Mouse (Mus musculus) forebrain, embryonic 14.5 days (tissue): Measurements from ENCODE around the gene Cd2bp2. TPM values are rescaled to one million over a fixed set of nuclear protein-coding genes. Genes with fewer than 3 reads are reported as not detected.

ENCODE experiments used
- ATAC-seq: fragments of 200-750 bp; cut with Nextera tagmentation; 2 replicates; pipeline ENCODE4 v1.8.0; 2017; ENCODE audit warnings: mild to moderate bottlenecking, moderate library complexity
- DNase-seq: peaks from one replicate; pipeline ENCODE4 v3.0.0-alpha.2; 2015; ENCODE audit warnings: low spot score
- H3K27ac ChIP-seq: fragments of 300-500 bp; sonication (generic); 2 replicates; pipeline ENCODE4 v1.5.1; 2014; ENCODE audit warnings: low read depth, mild to moderate bottlenecking, control low read depth, low read length, moderate library complexity
- H3K27me3 ChIP-seq: fragments of 300-500 bp; sonication (generic); replicated peaks from 2 replicates; pipeline ENCODE4 v1.6.1; 2014; ENCODE audit warnings: low read length, control low read depth, mixed read lengths; ENCODE audit not compliant: control insufficient read depth, insufficient read depth
- H3K36me3 ChIP-seq: fragments of 300-500 bp; sonication (generic); 2 replicates; pipeline ENCODE4 v1.6.1; 2014; ENCODE audit warnings: low read length, control low read depth; ENCODE audit not compliant: control insufficient read depth, insufficient read depth
- H3K4me1 ChIP-seq: fragments of 300-500 bp; sonication (generic); 2 replicates; pipeline ENCODE4 v1.6.1; 2014; ENCODE audit warnings: antibody characterized with exemption, low read length, control low read depth; ENCODE audit not compliant: control insufficient read depth, insufficient read depth
- H3K4me2 ChIP-seq: fragments of 300-500 bp; sonication (generic); 2 replicates; pipeline ENCODE4 v1.6.1; 2014; ENCODE audit warnings: mild to moderate bottlenecking, control low read depth, low read length
- H3K4me3 ChIP-seq: fragments of 300-500 bp; sonication (generic); 2 replicates; pipeline ENCODE4 v1.5.1; 2014; ENCODE audit warnings: low read depth, low read length, control low read depth
- H3K9ac ChIP-seq: fragments of 300-500 bp; sonication (generic); 2 replicates; pipeline ENCODE4 v1.6.1; 2014; ENCODE audit warnings: mild to moderate bottlenecking, low read length, control low read depth, moderate library complexity
- H3K9me3 ChIP-seq: fragments of 300-500 bp; sonication (generic); replicated peaks from 2 replicates; pipeline ENCODE4 v1.6.1; 2016; ENCODE audit warnings: low read length, control low read depth, mixed read lengths; ENCODE audit not compliant: control insufficient read depth
- WGBS: fragments of 180-500 bp; shearing (Covaris S2); extraction: QIAGEN DNeasy Blood & Tissue Kit; methylation state at CpG from one replicate; pipeline ENCODE4 v1.1.7; 2014; 5-methylcytosine and 5-hydroxymethylcytosine counted together
- polyA plus RNA-seq: library from polyadenylated mRNA; unstranded; fragments of >200 nt; fragmentation: Nextera tagmentation; extraction: Ambion mirVana; gene quantifications from 2 replicates; pipeline ENCODE4 v1.2.1, GENCODE M21; 2014

Gene Cd2bp2
- polyA plus RNA-seq, 1 experiment from 2014 or later, result 73.6 TPM

DNA sequence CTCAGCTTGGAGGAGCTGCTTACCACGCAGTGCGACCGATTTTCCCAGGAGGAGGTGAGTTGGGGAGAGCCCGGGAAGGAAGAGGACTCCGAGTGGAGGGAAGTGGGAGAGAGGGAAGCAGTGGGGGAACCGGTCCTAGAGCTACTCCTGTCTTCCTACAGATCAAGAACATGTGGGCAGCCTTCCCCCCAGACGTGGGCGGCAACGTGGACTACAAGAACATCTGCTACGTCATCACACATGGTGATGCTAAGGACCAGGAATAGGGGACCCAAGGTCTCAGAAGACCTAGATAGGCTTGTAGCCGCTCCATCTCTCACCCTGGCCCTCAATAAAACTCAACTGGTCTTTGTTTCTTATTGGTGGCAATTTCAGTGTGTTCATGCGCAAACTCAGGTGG, 18.1 kb upstream of the Cd2bp2 start:
- H3K36me3 ChIP-seq, result no peaks in the 10 kb centered on the region
- no peak overlapping the region for H3K4me2 ChIP-seq
- H3K4me3 ChIP-seq, result no peak overlapping the region
- DNase-seq (no peak), ATAC-seq (no peak)
- no peaks in the 10 kb centered on the region for H3K9me3 ChIP-seq
- no peak overlapping the region for H3K27ac ChIP-seq
- H3K4me1 ChIP-seq, result 0 out of 2 replicates have a peak, but pooled peaks cover 3% of the 10 kb centered on the region
- H3K9ac ChIP-seq, result no peak overlapping the region
- 65% methylated on average over 12 of the region's 12 CpGs for WGBS
- H3K27me3 ChIP-seq, result 0 out of 2 replicates have a peak, but pooled peaks cover 6% of the 10 kb centered on the region

DNA sequence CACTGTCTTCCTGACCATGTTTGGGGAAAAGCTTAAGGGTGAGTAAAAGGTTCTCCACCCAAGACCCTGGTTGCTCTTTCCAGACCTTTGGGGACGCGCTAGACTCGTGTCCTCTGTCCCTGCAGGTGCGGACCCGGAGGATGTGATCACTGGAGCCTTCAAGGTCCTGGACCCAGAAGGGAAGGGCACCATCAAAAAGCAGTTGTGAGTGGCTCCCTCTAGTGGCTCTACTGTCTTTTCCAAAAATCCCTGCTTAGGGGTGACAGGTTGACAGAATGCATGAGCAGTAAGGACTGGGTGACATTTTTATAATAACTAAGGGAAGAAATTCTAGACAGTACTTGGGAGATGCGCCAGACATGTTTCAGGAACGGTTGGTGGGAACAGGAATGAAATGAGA, 17.6 kb upstream of the Cd2bp2 start:
- Histone ChIP-seq H3K9ac (no peak overlapping the region), H3K9me3 (no peaks in the 10 kb centered on the region), H3K4me3 (no peak overlapping the region), H3K4me2 (no peak overlapping the region), H3K4me1 (0 out of 2 replicates have a peak, but pooled peaks cover 3% of the 10 kb centered on the region), H3K27ac (no peak overlapping the region), H3K36me3 (no peaks in the 10 kb centered on the region), H3K27me3 (0 out of 2 replicates have a peak, but pooled peaks cover 6% of the 10 kb centered on the region)
- ATAC-seq (no peak), DNase-seq (peak; percentile 42)
- 40% methylated on average over 7 of the region's 7 CpGs for WGBS

DNA sequence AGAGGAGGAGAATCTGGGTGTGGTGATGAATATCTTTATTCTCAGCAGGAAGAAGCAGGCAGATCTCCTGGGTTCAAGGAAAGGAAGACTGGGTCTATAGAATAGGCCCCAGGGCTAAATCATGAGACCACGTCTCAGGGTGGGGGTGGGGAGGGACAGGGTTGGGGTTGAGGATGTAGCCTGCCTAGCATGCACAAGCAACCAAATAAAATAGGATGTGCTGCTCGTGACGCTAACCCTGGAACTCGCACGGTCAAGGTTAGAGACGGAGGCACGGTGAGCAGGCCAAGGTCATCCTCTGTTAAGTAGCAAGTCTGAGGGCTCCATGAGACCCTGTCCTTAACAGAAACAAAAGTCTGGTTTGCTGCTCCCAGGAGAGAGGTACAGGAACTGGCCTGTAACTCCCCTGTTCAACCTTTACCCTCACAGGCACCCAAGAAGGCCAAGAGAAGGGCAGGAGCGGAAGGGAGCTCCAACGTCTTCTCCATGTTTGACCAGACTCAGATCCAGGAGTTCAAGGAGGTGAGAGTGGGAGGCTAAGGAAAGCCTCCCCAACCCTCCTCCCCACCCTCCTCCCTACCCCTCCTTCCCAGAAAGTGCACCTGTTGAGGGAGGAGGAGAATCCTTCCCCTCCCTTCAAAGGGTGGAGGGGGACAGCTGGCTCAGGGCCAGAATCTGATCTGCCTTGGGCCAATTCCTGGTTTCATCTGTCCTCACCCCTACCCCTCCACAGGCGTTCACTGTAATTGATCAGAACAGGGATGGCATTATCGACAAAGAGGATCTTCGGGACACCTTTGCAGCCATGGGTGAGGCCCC, 16.8 kb upstream of the Cd2bp2 start:
- WGBS, result 91% methylated on average over 12 of the region's 12 CpGs
- H3K4me2 ChIP-seq, result no peak overlapping the region
- no peak for ATAC-seq

DNA sequence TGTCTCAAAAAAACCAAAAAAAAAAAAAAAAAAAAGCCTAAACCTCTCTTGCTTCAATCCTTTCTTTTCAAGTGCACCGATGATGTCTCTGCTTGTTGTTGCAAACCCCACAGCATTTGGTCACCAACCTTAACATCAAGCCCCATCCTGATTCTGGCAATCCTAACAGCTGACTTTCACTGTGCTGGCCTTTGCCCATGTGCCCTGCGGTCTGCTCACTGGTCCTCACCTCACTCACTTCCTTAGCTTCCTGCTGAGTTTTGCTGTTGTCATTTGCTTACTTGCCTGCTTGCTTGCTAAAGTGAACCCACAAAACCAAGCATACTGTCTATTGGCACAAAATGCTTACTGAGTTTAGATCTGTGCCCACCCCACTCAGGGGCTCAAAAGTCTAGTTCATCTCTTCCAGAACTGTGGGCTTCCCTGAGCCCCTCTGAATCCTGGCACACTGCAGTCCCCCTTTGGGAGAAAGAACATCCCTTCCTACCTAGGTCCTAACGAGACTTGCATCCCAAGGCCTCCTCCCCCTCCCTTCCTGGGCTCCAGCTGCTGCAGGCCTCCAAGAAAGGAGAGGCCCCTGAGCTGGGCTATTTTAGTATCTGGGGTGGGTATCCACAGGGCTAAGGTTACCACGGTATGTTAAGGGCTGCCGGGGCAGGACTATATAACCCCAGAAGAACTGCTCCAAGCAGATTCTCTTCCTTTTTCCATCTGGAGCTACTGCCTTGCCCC, 15.3 kb upstream of the Cd2bp2 start:
- Histone ChIP-seq H3K4me3 (no peak overlapping the region), H3K9ac (no peak overlapping the region), H3K36me3 (no peaks in the 10 kb centered on the region), H3K4me2 (no peak overlapping the region), H3K9me3 (no peaks in the 10 kb centered on the region), H3K27me3 (0 out of 2 replicates have a peak, but pooled peaks cover 6% of the 10 kb centered on the region), H3K27ac (no peak overlapping the region), H3K4me1 (peaks cover 13% of the 10 kb centered on the region)
- 88% methylated on average over 5 of the region's 5 CpGs for WGBS
- DNase-seq (no peak), ATAC-seq (no peak)

More for the DNA sequence above, 16.8 kb upstream of the Cd2bp2 start:
- Histone ChIP-seq H3K27ac (no peak overlapping the region), H3K4me1 (0 out of 2 replicates have a peak, but pooled peaks cover 3% of the 10 kb centered on the region), H3K27me3 (0 out of 2 replicates have a peak, but pooled peaks cover 6% of the 10 kb centered on the region), H3K9ac (no peak overlapping the region), H3K9me3 (no peaks in the 10 kb centered on the region), H3K4me3 (no peak overlapping the region), H3K36me3 (no peaks in the 10 kb centered on the region)
- no peak for DNase-seq

DNA sequence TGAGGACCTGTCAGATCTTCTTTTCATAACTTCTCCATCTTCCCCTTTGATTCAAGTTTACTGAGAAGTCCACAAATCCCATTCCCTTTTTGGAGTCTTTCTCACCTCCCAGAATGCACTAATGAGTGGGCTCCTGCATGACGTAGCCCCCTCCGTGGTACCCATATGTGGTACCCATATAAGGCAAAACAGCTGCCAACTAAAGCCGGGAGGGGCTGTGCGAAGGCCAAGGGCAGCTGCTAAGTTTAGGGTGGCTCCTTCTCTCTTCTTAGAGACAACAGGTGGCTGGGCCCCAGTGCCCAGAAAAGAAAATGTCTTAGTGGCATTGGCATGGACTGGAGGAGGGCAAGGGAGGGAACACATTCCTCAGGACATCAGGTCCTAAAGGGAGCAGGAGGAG, 14.4 kb upstream of the Cd2bp2 start:
- Histone ChIP-seq H3K4me1 (peaks cover 20% of the 10 kb centered on the region), H3K36me3 (0 out of 2 replicates have a peak, but pooled peaks cover 2% of the 10 kb centered on the region), H3K9ac (no peak overlapping the region), H3K9me3 (no peaks in the 10 kb centered on the region), H3K27ac (no peak overlapping the region), H3K4me2 (no peak overlapping the region), H3K27me3 (0 out of 2 replicates have a peak, but pooled peaks cover 6% of the 10 kb centered on the region), H3K4me3 (no peak overlapping the region)
- DNase-seq (no peak), ATAC-seq (no peak)
- 92% methylated on average over 4 of the region's 4 CpGs for WGBS

DNA sequence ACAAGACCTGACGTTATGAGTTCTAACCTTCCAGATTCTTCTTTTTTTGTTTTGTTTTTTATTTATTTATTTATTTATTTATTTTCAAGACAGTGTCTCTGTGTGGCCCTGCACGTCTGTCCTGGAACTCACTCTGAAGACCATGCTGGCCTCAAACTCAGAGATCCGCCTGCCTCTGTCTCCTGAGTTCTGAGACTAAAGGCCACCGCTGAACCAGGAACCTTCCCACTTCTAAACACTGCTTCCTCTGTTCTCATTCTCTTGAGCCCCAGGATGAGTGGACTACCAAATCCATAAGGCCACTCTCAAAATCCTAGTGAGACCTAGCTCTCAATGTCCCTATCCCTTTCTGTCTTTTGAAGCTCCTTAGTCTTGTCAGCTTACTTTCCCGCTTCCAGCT, 14.0 kb upstream of the Cd2bp2 start:
- Histone ChIP-seq H3K4me3 (no peak overlapping the region), H3K4me2 (peak overlapping the region; percentile 64), H3K9me3 (no peaks in the 10 kb centered on the region), H3K9ac (no peak overlapping the region), H3K4me1 (peaks cover 19% of the 10 kb centered on the region), H3K27ac (no peak overlapping the region), H3K36me3 (0 out of 2 replicates have a peak, but pooled peaks cover 5% of the 10 kb centered on the region), H3K27me3 (0 out of 2 replicates have a peak, but pooled peaks cover 5% of the 10 kb centered on the region)
- ATAC-seq (no peak), DNase-seq (no peak)
- 74% methylated on average over 5 of the region's 5 CpGs for WGBS

DNA sequence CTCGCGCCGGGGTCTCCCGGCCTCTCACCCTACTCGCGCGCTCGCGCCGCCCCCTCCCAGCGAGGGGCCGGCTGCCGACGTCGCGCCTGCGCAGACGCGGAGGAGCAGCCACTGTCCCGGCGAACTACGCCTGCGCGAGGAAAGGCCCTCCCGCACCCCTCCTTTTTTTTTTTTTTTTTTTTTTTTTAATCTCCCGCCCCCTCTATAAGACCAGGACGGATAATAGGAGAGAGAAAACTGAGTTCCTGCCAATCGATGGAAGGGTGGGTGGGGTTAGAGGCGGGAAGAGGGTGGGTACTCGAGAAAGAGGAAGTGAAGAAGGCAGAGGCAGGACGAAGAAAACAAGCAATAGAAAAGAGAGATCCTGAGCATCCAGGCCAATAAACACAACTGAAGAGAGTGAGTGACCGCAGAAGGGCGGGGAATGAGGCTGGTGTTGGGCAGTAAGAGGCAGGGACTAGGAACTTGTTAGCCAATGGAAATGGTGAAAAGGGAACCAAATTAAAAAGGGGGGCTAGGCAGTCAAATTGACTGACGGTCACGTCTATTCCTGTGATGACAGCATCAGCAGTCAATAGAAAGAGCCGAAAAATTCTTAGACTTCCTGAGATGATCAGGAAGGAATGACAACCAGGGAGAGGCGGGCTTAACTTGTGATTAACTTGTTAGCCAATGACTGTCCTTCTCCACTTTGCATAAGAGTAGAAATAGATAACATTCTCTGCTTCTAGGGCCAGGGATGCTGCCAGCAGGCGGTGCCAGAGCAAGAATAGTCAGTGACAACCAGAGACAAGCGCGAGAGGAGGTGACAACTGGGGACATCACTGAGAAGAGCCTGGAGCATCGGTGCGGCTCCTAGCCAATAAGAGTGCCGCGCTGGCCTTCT, 12.9 kb upstream of the Cd2bp2 start, which contains the start of gene Mylpf:
TSS of gene Mylpf (plus strand) at position 338 of the 886 bp plus-strand sequence.
- Histone ChIP-seq H3K27ac (peak within 1 kb of the TSS; percentile 85), H3K9me3 (no peaks in the 10 kb centered on the region), H3K9ac (peak within 1 kb of the TSS; percentile 95), H3K4me2 (peak within 1 kb of the TSS; percentile 100), H3K4me3 (peak within 1 kb of the TSS; percentile 95), H3K4me1 (peaks cover 19% of the 10 kb centered on the region), H3K36me3 (peaks cover 7% of the 10 kb centered on the region), H3K27me3 (no peaks in the 10 kb centered on the region)
- DNase-seq (peak; percentile 98), ATAC-seq (peak; percentile 96)
- under 1% methylated on average over 43 of the region's 44 CpGs for WGBS

DNA sequence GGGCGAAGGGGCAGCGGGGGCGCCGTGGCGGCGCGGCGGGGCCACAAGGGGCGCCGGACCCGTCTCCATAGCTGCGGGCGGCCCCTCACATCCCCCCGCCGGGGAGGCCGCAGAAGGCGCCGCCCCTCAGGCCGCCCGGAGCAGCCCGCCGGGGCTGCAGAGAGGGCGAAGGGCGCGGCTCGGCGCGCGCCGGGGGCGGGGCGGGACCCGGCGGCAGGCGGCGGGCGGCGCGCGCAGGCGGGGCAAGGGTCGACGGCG, 12.4 kb upstream of the Cd2bp2 start, which contains the start of gene Tbc1d10b:
TSS of gene Tbc1d10b (minus strand) at position 174 of the 258 bp plus-strand sequence.
- peak within 1 kb of the TSS; percentile 85 for H3K27ac ChIP-seq
- H3K36me3 ChIP-seq, result peaks cover 13% of the 10 kb centered on the region
- H3K4me3 ChIP-seq, result peak within 1 kb of the TSS; percentile 95
- no peaks in the 10 kb centered on the region for H3K27me3 ChIP-seq
- no peaks in the 10 kb centered on the region for H3K9me3 ChIP-seq
- peak within 1 kb of the TSS; percentile 95 for H3K9ac ChIP-seq
- peak within 1 kb of the TSS; percentile 100 for H3K4me2 ChIP-seq
- H3K4me1 ChIP-seq, result peaks cover 19% of the 10 kb centered on the region
- no peak for DNase-seq
- peak; percentile 17 for ATAC-seq
- WGBS, result 0% methylated on average over 14 of the region's 44 CpGs
